Mouse (Mus musculus): ENCODE data around the gene Hoxb5.

The Hoxb5 gene

DNA sequence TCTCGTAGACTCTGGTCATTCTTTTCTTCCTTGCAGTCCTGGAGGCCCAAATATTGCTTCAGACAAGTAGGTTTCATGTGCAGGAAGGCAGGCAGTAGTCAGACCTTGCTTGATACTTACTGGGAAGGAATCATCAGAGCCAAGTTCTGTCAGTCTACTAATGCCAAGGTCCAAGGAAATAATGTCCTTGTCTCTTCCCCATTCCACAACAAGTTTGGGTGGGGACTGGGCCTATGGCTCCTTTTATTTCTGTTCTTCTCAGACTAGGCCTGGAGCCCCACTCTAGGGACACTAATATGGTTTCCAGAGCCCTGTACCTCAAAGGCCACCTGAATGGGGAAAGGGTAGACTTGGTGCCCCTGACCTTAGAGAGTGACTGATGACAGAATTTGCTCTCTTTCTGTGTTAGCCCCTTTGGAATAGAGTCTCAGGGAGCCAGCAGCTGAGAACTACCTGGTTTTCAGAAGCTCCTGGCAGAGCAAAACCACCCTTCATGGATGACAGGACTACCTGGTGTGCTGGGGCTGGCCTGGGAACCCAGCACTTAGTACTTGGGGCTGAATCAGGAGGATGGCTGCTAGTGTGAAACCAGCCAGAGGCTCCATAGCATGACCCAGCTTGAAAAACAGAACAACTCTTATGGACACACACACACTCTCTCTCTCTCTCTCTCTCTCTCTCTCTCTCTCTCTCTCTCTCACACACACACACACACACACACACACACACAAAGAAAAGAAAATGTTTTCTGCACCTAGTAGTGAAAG lies 14.5 kb upstream of the Hoxb5 start:
- DNase-seq (ENCODE audit: low read depth, low spot score), result no peak

DNA sequence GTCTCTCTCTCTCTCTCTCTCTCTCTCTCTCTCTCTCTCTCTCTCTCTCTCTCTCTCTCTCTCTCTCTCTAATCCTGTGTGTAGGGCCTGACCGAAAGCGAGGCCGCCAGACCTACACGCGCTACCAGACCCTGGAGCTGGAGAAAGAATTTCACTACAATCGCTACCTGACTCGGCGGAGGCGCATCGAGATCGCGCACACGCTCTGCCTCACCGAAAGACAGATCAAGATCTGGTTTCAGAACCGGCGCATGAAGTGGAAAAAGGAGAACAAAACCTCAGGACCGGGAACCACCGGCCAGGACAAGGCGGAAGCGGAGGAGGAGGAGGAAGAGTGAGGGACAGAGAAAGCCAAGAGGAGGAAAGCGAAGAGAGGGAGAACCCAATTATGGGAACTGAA lies 13.8 kb upstream of the Hoxb5 start:
- no peak for DNase-seq (ENCODE audit: low read depth, low spot score)

DNA sequence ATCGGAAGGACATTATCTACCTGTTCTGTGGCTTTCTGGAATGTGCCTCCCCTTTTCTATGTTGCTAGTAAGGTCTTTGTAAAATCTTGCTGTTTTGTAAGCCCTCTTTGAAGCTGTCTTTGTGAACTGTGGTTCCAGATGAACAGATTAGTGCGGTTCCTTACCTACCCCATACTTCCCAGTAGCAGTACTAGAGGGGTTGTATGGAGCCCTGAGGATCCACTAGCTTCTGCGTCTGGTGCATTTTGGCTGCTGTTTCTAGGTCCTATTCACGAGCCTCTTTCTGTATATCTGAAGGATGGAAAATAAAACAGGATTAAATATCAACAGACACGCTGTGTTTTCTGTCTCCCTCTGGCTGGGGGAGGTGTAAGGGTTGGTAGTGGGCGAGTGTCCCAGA lies 13.3 kb upstream of the Hoxb5 start:
- DNase-seq (ENCODE audit: low read depth, low spot score), result no peak

DNA sequence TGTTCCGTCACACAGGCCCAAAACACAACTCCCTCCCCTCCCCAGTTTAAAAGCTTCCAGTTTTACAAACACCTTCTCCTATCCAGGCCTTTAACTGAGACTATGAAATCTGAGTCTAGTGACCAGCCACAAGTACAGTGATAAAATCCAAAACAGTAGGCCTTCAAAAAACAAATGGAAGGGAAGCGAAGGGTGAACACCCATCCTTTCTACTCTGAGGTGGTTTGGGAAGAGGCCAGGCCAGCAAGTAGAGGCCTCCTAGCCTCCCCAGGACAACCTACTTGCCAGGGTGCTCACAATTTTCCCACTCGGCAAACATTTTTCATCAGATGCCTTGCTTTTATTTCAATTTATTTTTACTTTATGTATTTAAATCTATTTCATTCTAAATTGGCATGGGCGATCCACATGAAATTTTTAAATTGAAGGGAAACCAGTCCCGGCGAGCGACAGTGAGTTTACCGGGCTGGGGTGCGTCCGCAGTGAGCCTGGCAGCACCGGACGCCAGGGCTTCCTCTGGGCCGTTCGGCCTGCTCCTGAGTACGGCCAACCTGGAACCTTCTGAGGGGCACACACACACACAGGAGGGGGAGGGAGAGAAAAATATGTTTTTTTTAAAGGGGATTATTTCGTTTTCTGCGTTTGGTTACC lies 12.3 kb upstream of the Hoxb5 start:
- DNase-seq (ENCODE audit: low read depth, low spot score), result no peak

DNA sequence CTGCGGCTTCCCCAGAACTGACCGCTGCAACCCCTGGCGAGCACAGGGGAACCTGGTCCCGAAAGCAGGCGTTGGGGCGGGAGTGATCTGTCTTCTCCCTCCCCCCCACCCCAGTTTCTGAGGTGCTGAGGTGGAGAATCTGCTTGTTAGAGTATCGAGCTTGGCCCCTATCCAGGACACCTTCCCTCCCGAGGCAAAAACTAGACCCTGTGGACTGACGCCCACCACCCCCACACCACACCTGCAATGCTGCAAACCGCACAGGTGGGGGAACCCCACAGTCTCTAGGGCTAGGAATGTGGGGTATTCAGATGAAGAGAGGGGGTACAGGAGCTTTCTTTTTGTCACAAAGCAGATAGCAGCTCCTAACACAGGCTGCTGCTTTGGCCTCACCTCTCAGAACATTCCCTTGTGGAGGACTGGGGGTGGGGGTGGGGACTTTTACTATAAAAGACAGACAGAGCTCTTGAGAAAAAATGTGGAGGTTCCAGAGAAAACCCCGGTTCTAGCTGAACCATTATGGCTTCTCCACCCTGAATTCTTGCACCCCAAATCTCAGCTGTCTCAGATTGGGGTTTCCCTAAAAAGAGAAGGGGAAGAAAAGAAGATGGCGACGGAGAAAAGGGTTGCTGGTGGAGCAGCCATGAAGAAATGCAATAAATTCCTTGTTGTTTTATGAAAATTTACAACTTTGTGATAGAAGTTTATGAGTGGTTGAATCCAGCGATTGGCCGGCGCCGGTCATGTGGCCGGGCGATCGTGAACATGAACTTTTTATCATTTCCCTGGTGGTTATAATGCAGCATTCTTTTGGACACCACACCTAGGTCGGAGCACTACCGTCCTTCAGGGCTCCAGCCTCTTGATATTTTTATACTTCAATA lies 11.2 kb upstream of the Hoxb5 start, which contains the start of gene Hoxb6:
Hoxb6 (plus strand) TSS at position 796 of the 884 bp plus-strand sequence.
- no peak for DNase-seq (ENCODE audit: low read depth, low spot score)

DNA sequence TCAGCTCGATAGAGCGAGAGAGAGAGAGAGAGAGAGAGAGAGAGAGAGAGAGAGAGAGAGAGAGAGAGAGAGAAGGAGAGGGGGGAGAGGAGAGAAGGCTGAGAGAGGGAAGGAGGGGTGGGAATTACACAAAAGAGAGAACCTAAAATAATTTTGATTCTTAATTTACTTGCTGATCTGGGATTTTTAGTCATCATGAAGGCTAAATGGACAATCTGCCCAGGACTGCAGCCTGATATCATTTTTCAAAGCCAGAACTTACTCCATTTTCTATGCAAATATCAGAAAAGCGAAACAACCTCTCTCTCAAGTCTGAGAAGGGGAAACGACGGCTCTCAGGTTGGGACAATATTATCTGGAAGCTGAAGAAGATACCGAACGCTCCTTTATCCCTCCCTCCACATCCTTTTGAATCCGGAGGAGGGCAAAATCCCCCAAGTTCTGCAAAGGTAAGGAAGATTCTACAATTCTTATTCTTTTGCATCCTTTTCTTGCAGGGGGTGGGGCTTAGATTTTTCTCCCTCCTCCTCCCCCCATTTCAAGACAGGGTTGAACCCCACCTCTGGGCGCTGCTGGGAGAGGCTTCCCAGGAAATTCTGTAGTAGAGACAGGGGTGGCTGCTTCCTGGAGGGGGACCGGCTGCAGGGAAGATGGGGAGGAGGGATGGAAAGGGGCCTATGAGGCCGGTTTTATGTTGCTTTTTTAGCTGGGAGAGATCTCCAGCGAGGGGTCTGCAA lies 10.4 kb upstream of the Hoxb5 start:
- DNase-seq (ENCODE audit: low read depth, low spot score), result no peak

DNA sequence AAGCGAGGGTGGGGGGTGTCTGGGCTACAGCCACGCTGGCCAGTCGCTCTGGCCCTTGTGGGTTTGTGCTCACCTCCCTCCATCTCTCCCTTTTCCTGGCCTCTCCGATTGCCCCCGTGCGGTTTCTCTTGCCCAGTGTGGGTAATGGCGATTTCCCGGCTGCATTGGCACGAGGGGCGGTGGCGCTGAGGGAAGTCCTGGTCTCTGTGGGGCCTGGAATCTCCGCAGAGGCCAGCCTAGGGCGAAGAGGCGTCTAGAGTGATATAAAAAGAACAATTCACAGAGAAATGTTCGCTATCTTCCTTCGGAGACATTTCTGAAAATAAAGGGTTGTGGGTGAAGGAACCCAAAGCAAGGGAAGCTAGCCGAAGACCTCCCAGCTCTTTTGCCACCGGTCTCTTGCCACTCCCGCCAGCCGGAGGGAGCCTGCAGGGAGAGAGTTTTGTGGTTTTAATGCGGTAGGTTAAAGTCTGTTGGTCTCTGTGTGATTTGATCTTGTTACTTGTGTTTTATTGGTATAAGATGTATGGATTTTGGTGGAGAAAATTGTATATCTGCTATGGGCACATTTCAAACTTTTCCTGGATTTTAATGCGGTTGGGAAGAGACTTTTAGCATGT lies 9.7 kb upstream of the Hoxb5 start:
- no peak for DNase-seq (ENCODE audit: low read depth, low spot score)

DNA sequence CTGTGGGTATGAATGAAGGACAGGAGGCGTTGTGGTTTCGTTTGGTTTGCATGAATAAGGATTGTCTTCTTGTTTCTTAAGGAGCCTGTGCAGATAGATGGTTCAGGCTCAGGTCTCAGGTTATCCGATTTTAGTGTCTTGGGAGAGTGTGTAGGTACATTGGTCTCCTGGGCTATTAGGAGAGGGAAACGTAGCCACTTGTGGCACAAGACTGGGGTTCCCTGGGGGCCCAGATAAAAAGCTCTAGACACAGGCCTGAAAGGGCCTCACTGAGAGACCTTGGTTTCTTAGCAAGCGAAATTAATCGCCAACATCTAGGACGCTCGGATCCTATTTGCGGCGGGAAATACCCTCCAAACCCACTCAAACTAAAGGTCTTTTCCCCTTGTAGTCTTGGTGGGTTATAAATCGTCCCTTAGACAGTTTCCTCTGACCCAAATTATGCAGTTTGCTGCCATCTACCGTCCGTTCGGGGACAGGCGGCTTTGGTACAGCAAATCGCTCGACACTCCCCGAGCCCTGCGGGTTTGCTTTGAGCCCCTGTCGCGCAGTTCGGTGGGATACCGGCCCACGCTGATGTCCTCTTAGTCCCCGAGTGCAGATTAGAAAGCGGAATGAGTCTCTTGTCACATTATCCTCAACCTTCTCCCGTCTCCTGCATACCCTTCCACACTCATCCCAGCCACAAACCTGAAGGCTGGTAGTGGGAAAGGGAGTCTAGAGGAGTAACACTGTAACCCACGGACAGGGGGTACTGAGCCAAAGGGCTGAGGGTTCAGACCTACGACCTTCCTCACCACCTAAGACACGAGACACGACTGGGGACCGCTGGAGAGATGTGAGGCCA lies 8.7 kb upstream of the Hoxb5 start:
- peak; percentile 57 for DNase-seq (ENCODE audit: low read depth, low spot score)

DNA sequence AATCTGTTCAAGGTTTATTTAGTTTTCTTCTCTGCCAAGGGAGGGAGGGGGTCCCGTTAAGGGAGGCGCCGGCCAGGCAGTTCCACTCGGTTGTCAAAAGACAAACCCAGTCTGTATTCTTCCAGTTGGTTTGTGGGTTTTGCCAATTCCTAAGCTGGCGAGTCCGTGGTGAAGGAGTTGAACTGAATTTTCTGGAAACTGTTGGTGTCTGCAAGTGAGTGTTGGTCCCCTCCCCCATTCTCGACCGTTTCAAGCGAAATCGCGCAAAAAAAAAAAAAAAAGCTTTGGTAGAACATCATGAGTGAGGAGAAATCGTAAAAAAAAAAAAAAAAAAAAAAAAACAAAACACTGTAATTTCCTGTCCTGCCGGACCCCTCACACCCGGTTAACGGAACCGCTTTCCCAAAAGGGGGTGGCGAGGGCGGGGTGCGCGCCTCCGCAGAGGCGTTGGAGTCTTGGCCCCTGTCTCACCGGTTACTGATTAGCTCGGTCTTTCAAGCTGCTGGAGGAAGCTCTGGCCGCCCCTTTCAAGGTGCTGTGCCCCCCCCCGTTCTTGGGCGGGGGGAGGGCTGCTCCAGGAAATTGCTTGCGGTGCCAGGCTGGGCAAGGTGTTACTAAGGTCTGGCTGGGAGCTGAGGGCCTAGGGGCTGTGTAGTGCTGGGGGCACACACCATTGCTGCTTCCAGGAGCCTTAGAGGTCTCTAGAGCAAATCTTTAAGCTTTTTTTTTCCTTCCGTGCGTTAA lies 7.9 kb upstream of the Hoxb5 start:
- DNase-seq (ENCODE audit: low read depth, low spot score), result no peak

DNA sequence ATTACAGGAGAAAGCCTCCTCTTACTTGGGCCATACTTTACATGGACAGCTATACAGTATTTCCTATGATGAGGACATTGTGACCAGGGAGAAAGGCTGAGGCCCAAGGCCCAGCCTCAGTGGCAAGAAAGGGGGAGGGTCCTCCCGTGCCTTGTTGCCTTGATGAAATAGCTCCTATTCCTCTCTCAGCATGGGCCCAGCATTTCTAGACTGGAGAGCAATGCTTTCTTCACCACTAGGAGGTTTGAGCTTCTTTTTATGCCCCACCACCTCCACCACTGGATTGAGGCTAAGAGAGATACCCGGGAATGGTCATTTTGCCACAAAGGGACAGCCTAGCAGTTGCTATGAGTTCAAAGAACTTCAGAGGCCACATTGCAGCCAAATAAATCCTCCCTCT lies 6.1 kb upstream of the Hoxb5 start:
- DNase-seq (ENCODE audit: low read depth, low spot score), result no peak

DNA sequence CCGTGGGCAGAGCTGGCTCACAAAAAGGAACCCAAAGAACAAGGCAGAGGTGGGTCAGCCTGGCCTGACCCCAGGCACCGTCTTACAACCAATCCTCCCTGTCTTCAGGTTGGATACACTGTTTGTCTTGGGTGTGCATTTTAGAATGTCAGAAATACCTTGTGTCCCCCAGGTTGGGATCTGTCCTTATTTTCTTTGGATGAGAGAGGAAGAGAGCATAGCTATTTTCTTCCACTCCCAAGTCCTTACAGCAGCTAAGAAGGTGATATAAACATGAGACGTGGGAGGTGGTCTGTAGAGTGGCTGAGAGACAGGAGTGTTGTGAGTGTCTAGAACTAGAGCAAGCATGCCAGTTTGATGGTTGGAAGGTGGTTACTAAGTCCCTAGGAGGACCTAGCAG lies 5.7 kb upstream of the Hoxb5 start:
- no peak for DNase-seq (ENCODE audit: low read depth, low spot score)

DNA sequence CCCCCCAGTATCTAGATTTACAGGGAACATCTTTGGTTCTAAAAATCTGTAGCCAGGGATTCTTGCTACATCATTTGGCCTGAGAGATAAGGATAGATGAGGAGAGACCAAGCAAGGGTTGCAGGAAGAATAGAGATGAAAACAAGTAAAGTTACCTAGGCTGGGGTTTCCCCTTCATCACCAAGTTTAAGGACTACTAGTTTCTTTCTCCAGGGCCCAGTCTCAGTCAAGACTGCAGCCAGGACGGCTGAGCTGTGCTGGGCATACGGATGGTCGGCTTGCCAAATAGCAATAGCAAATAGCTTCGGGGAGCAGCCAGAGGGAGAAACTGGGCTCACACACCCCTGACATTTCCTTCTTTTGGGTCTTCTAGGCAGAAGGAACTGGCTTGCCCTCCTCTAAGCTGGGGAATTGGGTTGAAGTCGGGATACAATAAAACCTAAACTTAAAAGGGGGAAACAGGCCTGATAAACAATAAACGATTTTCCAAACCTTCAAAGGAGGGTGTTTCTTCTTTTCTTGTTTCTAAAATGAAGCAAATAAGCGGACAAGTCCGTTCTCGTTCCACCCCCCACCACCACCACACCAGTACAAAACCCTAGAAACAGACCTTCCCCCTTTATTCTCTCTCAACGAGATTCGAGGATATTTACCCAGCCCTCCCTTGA lies 5.0 kb upstream of the Hoxb5 start:
- DNase-seq (ENCODE audit: low read depth, low spot score), result no peak

DNA sequence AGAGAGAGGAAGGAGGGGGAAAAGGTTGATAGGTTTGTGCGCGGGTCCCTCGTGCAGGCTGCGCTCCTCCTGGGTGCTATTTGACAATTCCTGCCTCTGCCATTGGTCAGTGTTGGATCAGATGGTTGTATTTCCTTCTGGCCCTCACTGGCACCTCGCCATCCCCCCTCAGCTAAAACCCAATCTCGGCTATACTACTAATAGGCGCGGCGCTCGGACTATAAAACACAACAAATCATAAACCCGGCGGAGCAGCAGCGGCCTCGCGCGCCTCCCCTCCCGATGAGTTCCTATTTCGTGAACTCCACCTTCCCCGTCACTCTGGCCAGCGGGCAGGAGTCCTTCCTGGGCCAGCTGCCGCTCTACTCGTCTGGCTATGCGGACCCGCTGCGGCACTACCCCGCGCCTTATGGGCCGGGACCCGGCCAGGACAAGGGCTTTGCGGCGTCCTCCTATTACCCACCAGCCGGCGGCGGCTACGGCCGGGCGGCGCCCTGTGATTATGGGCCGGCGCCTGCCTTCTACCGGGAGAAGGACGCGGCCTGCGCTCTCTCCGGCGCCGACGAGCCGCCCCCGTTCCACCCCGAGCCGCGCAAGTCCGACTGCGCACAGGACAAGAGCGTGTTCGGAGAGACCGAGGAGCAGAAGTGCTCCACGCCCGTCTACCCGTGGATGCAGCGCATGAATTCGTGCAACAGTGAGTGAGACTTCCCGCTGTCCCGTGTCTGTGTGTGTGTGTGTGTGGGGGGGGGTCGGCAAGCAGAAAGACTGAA lies 4.1 kb upstream of the Hoxb5 start:
- no peak for DNase-seq (ENCODE audit: low read depth, low spot score)

DNA sequence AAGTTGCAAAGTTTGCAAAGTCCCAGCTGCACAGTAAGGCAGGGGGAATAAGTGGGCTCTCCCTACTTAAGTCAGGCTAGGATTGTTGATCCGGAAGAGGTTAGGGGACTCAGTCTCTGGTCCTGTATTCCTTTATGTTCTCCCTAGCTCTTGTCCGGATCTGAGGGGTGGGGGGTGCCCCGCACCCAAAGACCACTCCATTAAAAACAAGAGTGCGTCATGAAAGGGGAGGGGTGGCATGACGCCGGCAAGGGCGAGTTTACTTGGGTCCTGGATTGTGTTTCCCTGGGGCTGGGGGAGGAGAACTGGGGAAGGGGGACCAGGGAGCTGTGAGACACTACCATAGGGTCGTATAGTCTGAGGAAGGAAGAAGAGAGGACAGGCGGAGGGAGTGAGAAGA lies 3.4 kb upstream of the Hoxb5 start:
- no peak for DNase-seq (ENCODE audit: low read depth, low spot score)

DNA sequence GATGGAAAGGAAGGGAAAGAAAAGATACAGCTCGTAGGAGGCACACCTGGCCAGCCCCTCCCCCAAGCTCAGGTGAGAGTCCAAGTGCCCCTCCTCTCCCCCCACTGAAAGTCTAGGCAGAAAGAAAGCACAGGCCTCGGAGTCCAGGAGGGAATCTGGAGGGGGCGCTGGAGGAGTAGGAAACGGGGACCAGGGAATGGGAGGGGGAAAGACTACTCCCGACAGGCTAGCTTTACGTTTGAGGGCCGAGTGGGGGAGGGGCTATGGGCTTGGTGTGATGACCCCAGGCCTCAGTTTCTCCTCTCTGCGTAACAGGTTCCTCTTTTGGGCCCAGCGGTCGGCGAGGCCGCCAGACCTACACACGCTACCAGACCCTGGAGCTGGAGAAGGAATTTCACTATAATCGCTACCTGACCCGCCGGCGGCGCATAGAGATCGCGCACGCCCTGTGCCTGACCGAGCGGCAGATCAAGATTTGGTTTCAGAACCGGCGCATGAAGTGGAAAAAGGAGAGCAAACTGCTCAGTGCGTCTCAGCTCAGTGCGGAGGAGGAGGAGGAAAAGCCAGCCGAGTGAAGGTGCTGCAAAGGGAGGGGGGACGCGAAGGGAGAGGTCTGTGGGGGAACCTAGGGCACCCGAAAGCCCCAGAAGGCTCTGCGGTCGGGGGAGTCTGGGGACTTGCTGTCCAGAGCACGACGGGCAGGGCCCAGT lies 2.6 kb upstream of the Hoxb5 start:
- no peak for DNase-seq (ENCODE audit: low read depth, low spot score)

DNA sequence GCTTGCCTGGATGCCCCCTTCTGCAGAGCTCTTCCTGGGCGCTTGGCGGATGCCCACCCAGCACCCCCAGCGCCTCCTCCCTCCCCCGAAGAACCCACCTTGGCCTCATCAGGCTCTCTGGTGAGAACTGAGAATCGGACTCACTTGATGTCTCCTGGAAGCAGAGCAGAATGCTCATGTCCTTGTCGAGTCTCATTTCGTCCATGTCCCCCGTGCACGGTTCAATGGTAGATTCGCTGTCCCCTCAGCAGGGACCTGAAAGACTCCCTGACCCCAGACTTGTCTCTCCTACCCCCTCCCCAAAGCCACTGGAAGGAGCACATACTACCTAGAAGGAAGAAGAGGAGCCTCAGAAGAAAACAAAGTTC lies 2.1 kb upstream of the Hoxb5 start:
- DNase-seq (ENCODE audit: low read depth, low spot score), result no peak

DNA sequence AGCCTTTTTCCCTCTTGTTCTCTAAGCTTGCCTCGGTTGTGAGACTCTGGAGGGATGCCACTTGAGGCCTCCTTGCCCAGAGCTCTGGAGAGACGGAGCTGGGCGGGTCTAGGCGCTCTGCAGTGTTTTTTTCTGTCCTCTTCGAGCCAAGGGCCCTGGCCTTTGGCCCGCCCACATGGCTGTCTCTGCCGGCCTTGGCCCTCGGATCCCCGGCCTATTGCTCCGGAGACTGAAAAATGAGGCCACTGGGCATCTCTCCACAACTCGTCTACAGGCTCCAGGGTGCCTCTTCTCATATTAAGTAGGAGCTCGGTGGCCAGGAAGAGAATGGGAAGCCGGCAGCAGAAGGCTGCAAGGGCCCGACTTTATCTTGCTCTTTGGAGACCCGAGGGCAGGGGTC lies 1.3 kb upstream of the Hoxb5 start:
- peak; percentile 11 for DNase-seq (ENCODE audit: low read depth, low spot score)

Measured in brain, adult 2 months (tissue).